Mouse (Mus musculus): ENCODE measurements around the gene Slc1a1. TPM values are rescaled to one million over a fixed set of nuclear protein-coding genes. Genes with fewer than 3 reads are reported as not detected.

The Slc1a1 gene
- 0.21 TPM in 1 of 4 replicates, not detected in the others for total RNA-seq (2023)

DNA sequence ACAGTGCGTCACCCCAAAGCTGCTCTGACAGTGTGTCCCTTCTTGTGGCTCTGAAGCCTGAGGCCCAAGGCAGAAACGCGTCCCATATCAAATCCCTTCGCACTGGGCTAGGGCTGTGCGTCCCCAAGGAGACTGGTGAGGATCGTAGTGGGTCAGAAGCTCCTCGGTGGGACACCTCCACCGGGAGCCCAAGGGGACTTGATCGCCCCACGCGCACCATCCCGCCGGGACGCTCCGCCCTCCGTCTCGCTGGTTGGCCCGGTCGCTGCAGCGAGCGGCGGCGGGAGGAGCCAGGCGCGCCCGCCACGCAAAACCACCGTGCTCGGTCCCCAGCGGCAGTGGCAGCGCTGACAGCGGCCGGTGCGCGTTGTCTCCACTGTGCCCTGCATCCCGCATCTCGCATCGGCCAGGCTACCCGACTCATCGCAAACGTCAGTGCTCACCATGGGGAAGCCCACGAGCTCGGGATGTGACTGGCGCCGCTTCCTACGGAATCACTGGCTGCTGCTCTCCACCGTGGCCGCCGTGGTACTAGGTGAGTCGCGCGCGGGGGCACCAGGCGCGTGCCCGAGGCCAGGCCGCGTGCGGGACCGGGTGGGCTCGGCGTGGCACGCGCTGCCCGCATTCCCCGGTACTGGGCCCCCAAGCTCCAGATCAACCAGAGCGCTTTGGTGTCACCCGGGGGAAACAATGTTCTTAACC is at the start of gene Slc1a1:
Gene Slc1a1, plus strand, starts transcription at position 252 of the 702 bp plus-strand sequence.

Other genes starting within 250 kb of the Slc1a1 start
- 0.22 to 1.6 TPM (median 0.55 TPM) in 3 of 4 replicates, not detected in the other for gene Glis3, start 155.0 kb upstream of the Slc1a1 start, total RNA-seq (2023)
- gene Plpp6, start 128.9 kb downstream of the Slc1a1 start, total RNA-seq (2023), result 9.0 to 10.7 TPM (median 9.7 TPM) in 4 replicates
- 0.91 to 1.4 TPM (median 1.4 TPM) in 3 of 4 replicates, not detected in the other for gene 4430402I18Rik, start 132.8 kb downstream of the Slc1a1 start, total RNA-seq (2023)
- 62.8 to 74.2 TPM (median 66.2 TPM) in 4 replicates for gene Cdc37l1, start 155.3 kb downstream of the Slc1a1 start, total RNA-seq (2023)
- gene Ak3, start 212.9 kb downstream of the Slc1a1 start, total RNA-seq (2023), result 16.4 to 18.1 TPM (median 17.2 TPM) in 4 replicates

Data from B cell, adult 62 days (primary cell).